Mouse (Mus musculus) cortical plate, adult 2 months (tissue): ENCODE data around the gene Xylt2.

Experiments used
- CTCF ChIP-seq: fragments of 200-500 bp; IDR thresholded peaks from 2 replicates; pipeline ENCODE4 v1.5.1; 2011; ENCODE audit warnings: mild to moderate bottlenecking, control low read depth, low read length; ENCODE audit not compliant: insufficient read depth; ENCODE audit errors: extremely low read depth
- POLR2A ChIP-seq: fragments of 200-500 bp; IDR thresholded peaks from 2 replicates; pipeline ENCODE4 v1.6.1; 2011; ENCODE audit warnings: mild to moderate bottlenecking, low read length, control low read depth; ENCODE audit not compliant: insufficient read depth; ENCODE audit errors: extremely low read depth

- no peak for TF ChIP-seq POLR2A
- no peak for TF ChIP-seq CTCF
These were observed 3.3 kb upstream of the Xylt2 start for GRCm38 (mm10) chr11:94680639-94681038.
